Mouse (Mus musculus): ENCODE measurements around the gene Lrrc9.

GRCm38 (mm10) chr12:72438961-72439480 is 2.6 kb upstream of the Lrrc9 start:
- TF ChIP-seq CEBPB (IDR thresholded peaks at IDR 0.05; ENCODE audit: insufficient read depth, poor library complexity, severe bottlenecking) (no peak), REST (IDR thresholded peaks at IDR 0.05; ENCODE audit: insufficient read depth, insufficient read length) (no peak), MYOG (IDR thresholded peaks at IDR 0.05; ENCODE audit: control insufficient read depth in 1 of 3, insufficient read depth in 1 of 3, insufficient read length in 2 of 3, low read depth in 2 of 3) (no peak), POLR2A (IDR thresholded peaks at IDR 0.05; ENCODE audit: insufficient read length, low read depth) (no peak), E2F4 (IDR thresholded peaks at IDR 0.05; ENCODE audit: insufficient read depth) (no peak), MAX (IDR thresholded peaks at IDR 0.05; ENCODE audit: low read depth) (no peak)

Measured in myocyte (in vitro differentiated cells).